Mouse (Mus musculus) lung, adult 2 months (tissue): ENCODE measurements at regions not wholly inside any gene's neighbourhood (a gene's known extent, or its start where the extent isn't known, plus 50 kb on each side); places are given as distances from the start of the nearest gene placed in this dataset.

Experiments used
- CTCF ChIP-seq: fragments of 200-500 bp; IDR thresholded peaks from 2 replicates; pipeline ENCODE4 v1.5.1; 2011; ENCODE audit warnings: mild to moderate bottlenecking, low read length, control low read depth; ENCODE audit not compliant: insufficient read depth
- POLR2A ChIP-seq: fragments of 200-500 bp; IDR thresholded peaks from 2 replicates; pipeline ENCODE4 v1.6.1; 2011; ENCODE audit warnings: low read depth, mild to moderate bottlenecking, control low read depth, low read length, borderline replicate concordance; ENCODE audit errors: extremely low read depth

DNA sequence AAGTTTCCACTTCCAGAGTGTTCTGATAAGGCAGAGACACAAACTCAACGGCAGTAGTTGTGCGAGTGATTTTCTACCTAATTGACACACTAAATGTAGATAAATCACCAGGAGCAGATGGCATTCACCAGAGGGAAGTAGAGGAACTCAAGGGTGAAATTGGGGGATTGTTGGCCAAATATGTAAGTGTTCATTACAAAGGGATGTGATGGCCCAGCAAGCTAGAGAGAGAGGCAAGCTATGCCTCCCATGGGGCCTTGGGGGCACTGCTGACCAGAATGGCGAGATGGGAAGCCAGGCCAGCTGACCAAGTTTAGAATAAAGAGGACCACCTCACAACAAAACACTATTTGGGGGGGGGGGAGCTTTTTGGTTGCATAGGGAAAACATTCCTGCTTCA is 136.5 kb upstream of the Mocs1 start:
- no peak for TF ChIP-seq POLR2A
- no peak for TF ChIP-seq CTCF
